Mouse (Mus musculus): ENCODE data around the gene Vps13a. TPM values are rescaled to one million over a fixed set of nuclear protein-coding genes. Genes with fewer than 3 reads are reported as not detected.

Vps13a gene
- polyA plus RNA-seq, 1 experiment from 2014 or later: 8.7 TPM

DNA sequence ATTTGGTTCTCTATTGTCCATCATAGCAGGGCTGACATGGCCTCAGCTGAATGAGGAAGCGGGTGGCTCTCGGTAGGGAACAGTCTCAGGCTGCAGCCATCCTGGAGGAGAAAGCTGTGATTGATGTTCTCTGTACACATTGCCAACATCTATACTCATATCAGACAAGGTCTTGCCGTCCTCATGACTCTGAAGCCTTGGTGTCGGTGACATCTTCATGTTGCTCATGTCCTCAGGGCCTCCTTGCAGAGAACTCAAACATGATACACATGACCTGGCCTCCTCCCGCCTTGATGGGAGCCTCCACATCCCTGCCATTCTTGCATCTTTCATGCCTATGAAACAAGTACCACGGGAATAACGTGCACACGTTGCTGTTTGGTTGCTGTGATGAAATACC lies 200.2 kb downstream of the Vps13a start:
- Histone ChIP-seq H3K27ac (ENCODE audit: low read length) (no peak overlapping the region), H3K4me1 (ENCODE audit: control insufficient read depth, insufficient read depth, low read length) (no peaks in the 10 kb centered on the region), H3K9ac (ENCODE audit: low read depth, low read length) (no peak overlapping the region), H3K9me3 (replicated peaks; ENCODE audit: control insufficient read depth, low read length, poor library complexity, severe bottlenecking) (peaks cover 7% of the 10 kb centered on the region), H3K27me3 (ENCODE audit: control insufficient read depth, insufficient read depth, low read depth, low read length) (no peaks in the 10 kb centered on the region), H3K36me3 (ENCODE audit: control insufficient read depth, insufficient read depth, low read length) (no peaks in the 10 kb centered on the region), H3K4me3 (ENCODE audit: low read depth, low read length) (no peak overlapping the region), H3K4me2 (ENCODE audit: low read length) (no peak overlapping the region)
- no peak for ATAC-seq
- WGBS: 94% methylated on average over 8 of the region's 8 CpGs

DNA sequence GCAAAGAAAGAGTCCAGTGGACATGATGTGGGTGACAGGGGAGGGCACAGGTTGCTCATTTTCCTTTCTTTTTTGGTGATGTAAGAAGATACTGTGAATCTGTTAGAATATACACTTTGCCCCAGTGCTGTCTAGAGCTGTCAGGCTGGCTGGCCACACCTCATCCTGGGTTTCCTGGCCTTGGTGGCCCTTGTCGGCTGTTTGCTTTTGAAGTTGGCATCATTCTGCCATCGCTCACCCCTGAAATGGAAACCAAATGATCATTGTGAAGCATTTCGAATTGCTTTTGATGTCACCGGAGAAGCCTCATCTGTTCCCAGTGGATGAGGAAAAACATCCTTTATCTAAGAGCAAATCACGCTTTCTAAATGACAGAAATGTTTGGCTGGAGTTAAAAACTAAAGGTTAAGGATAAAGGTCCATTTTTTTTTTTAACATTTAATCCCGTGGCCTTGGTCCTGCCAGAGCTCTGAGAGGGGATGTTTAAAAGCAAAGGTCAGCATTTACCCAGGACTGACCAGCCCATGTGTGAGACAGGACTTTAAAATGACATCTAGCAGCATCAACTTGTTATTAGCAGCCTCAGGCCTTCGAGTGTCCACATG lies 201.0 kb downstream of the Vps13a start:
- no peak for ATAC-seq
- Histone ChIP-seq H3K4me1 (ENCODE audit: control insufficient read depth, insufficient read depth, low read length) (no peaks in the 10 kb centered on the region), H3K27me3 (ENCODE audit: control insufficient read depth, insufficient read depth, low read depth, low read length) (no peaks in the 10 kb centered on the region), H3K4me2 (ENCODE audit: low read length) (no peak overlapping the region), H3K9me3 (replicated peaks; ENCODE audit: control insufficient read depth, low read length, poor library complexity, severe bottlenecking) (peaks cover 7% of the 10 kb centered on the region), H3K9ac (ENCODE audit: low read depth, low read length) (no peak overlapping the region), H3K4me3 (ENCODE audit: low read depth, low read length) (no peak overlapping the region), H3K27ac (ENCODE audit: low read length) (no peak overlapping the region), H3K36me3 (ENCODE audit: control insufficient read depth, insufficient read depth, low read length) (no peaks in the 10 kb centered on the region)
- 81% methylated on average over 7 of the region's 7 CpGs for WGBS

DNA sequence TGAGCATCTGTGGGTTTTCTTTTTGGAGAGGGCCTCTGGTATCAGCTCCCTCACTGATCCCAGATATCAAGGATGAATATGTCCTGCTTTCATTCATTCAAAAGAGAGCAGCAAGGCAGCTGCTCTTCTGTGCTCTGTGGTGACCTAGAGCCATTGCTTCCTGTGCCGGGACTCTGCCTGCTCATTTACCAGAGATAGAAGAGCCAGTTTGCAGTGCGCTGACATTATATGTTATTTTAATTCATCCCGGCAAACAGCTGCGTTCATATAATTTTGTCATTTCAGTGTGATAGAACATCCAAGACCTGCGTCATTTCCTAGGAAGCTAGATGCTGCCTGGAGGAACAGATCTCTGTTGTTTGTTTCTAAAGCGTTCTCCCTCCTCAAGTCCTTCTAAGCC lies 203.9 kb downstream of the Vps13a start:
- H3K4me2 ChIP-seq (ENCODE audit: low read length): no peak overlapping the region
- no peaks in the 10 kb centered on the region for H3K4me1 ChIP-seq (ENCODE audit: control insufficient read depth, insufficient read depth, low read length)
- H3K9me3 ChIP-seq (replicated peaks; ENCODE audit: control insufficient read depth, low read length, poor library complexity, severe bottlenecking): peaks cover 4% of the 10 kb centered on the region
- no peak overlapping the region for H3K9ac ChIP-seq (ENCODE audit: low read depth, low read length)
- H3K36me3 ChIP-seq (ENCODE audit: control insufficient read depth, insufficient read depth, low read length): no peaks in the 10 kb centered on the region
- H3K4me3 ChIP-seq (ENCODE audit: low read depth, low read length): no peak overlapping the region
- no peaks in the 10 kb centered on the region for H3K27me3 ChIP-seq (ENCODE audit: control insufficient read depth, insufficient read depth, low read depth, low read length)
- 86% methylated on average over 6 of the region's 6 CpGs for WGBS
- H3K27ac ChIP-seq (ENCODE audit: low read length): no peak overlapping the region
- no peak for ATAC-seq

Other genes with a start within 250 kb of the Vps13a start
- 0.16 and 0.55 TPM in 2 replicates for gene Foxb2, start 92.9 kb upstream of the Vps13a start, polyA plus RNA-seq (2015; fragmentation: Nextera tagmentation; extraction: Ambion mirVana)
- gene Prune2, start 175.2 kb upstream of the Vps13a start, polyA plus RNA-seq (2015; fragmentation: Nextera tagmentation; extraction: Ambion mirVana): 8.0 and 8.2 TPM in 2 replicates